Mouse (Mus musculus) ES-E14 (cell line): ENCODE results near the gene Uvrag. TPM values are rescaled to one million over a fixed set of nuclear protein-coding genes. Genes with fewer than 3 reads are reported as not detected.

Source experiments
- DNase-seq: peaks from one replicate; pipeline ENCODE4 v3.0.0-alpha.2; 2013; ENCODE audit warnings: low read depth, low spot score
- H3K27ac ChIP-seq: 2 replicates; pipeline ENCODE4 v1.5.1; 2012; ENCODE audit warnings: low read depth, mild to moderate bottlenecking, low read length, moderate library complexity, mixed read lengths; ENCODE audit not compliant: poor library complexity, insufficient read depth, severe bottlenecking
- H3K36me3 ChIP-seq: 2 replicates; pipeline ENCODE4 v1.6.1; 2012; ENCODE audit warnings: mild to moderate bottlenecking, low read length, moderate library complexity, mixed read lengths; ENCODE audit not compliant: control insufficient read depth, poor library complexity, insufficient read depth, severe bottlenecking
- H3K4me1 ChIP-seq, 2 experiments: fragments of 150-350 bp in 1 of 2; sonication (generic) in 1 of 2; 2 replicates each; pipeline ENCODE4 v1.6.1; 2012; ENCODE audit warnings: low read length in 2 of 2, mild to moderate bottlenecking in 1 of 2, mixed read lengths in 1 of 2; ENCODE audit not compliant: control insufficient read depth in 2 of 2, insufficient read depth in 2 of 2, poor library complexity in 1 of 2
- H3K4me3 ChIP-seq, 2 experiments: fragments of 150-350 bp in 1 of 2; sonication (generic) in 1 of 2; 2 replicates each; pipeline ENCODE4 v1.5.1; 2012; ENCODE audit warnings: low read length in 2 of 2, low read depth in 1 of 2, mild to moderate bottlenecking in 1 of 2, mixed read lengths in 1 of 2; ENCODE audit not compliant: insufficient read depth in 1 of 2, poor library complexity in 1 of 2, severe bottlenecking in 1 of 2
- H3K9ac ChIP-seq: 2 replicates; pipeline ENCODE4 v1.6.1; 2012; ENCODE audit warnings: low read depth, mild to moderate bottlenecking, low read length, mixed read lengths; ENCODE audit not compliant: poor library complexity, insufficient read depth, severe bottlenecking
- H3K9me3 ChIP-seq: fragments of 150-350 bp; sonication (generic); 2 replicates; pipeline ENCODE4 v1.6.1; 2012; ENCODE audit warnings: low read depth, mild to moderate bottlenecking, low read length; ENCODE audit not compliant: control insufficient read depth, insufficient read depth
- CHD2 ChIP-seq: IDR thresholded peaks from 2 replicates; pipeline ENCODE4 v1.6.1; 2014; ENCODE audit warnings: mild to moderate bottlenecking, low read depth, low read length, inconsistent platforms
- HCFC1 ChIP-seq: IDR thresholded peaks from 2 replicates; pipeline ENCODE4 v1.6.1; 2012; ENCODE audit warnings: low read length, inconsistent platforms, borderline replicate concordance; ENCODE audit not compliant: insufficient read depth
- MAFK ChIP-seq: IDR thresholded peaks from 2 replicates; pipeline ENCODE4 v1.6.1; 2014; ENCODE audit warnings: mild to moderate bottlenecking, low read depth, low read length, inconsistent platforms; ENCODE audit not compliant: insufficient read depth
- ZC3H11A ChIP-seq: IDR thresholded peaks from 2 replicates; pipeline ENCODE4 v1.6.1; 2012; ENCODE audit warnings: low read depth, mild to moderate bottlenecking, inconsistent platforms, low read length, borderline replicate concordance
- ZNF384 ChIP-seq: IDR thresholded peaks from 2 replicates; pipeline ENCODE4 v1.6.1; 2012; ENCODE audit warnings: low read depth, low read length, inconsistent platforms
- in situ Hi-C, 2 experiments: fragments of 600-800 bp; cut with MboI; formaldehyde crosslinking; loops; one replicate each; pipeline ENCODE4 v1.15.1; 2025; ENCODE audit warnings: low sequenced_read_pairs in 2 of 2, inconsistent platforms in 1 of 2; ENCODE audit not compliant: unreplicated experiment in 2 of 2
- total RNA-seq: library from RNA; depleted of rRNA; stranded (reverse); fragments of 300-350 nt; gene quantifications from 2 replicates; pipeline ENCODE4 v1.2.3, GENCODE M21; 2012

The Uvrag gene
- total RNA-seq, 1 experiment, result 14.6 TPM

DNA sequence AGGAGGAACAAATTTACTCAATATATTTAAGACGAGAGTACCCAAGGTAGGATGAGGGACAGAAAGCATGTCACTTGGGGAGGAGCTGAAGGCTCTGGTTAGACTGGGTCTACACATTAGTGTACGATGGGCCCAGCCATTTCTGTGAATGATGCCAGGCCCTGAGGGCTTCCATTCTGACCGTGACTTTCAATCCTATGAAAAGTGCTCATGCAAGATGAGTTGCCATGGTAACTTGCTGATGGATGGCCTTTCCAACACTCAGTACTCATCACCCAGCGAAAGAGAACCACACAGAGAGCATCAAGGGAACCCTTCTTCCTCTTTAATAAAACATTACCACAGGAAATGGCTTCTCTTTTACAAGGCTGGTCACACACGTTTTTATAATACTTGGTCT lies 252.1 kb downstream of the Uvrag start:
- DNase-seq, result no peak
- Histone ChIP-seq H3K9ac (no peak overlapping the region), H3K4me3 (no peak overlapping the region), H3K36me3 (no peaks in the 10 kb centered on the region; the same call in 1 of the 2 replicates), H3K9me3 (no peaks in the 10 kb centered on the region), H3K4me1 (no peaks in the 10 kb centered on the region), H3K27ac (no peak overlapping the region)
- in situ Hi-C loops, result no loop called here
- TF ChIP-seq CHD2 (no peak), ZC3H11A (no peak)

DNA sequence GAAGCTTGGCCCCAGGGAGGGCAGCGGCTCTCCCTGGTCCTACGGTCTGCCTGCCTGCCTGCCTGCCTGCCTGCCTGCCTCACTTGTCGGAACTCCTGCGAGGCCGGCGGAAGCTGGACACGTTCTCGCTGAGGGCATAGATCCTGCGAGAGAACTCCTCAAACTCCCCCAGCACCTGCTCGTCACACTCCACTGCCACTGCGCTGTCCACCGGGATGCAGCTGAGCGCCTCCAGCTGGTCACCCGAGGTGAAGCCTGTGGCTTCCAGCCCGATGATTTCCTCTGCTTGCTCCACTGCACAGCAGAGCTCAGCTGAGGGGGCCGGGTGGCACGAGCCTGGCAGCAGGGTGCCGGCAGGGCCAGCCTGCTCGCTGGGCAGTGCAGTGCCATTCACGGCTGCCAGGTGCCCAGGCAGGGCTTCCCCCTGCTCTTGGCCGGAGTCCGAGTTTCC lies 253.1 kb downstream of the Uvrag start:
- in situ Hi-C loops, result no loop called here
- Histone ChIP-seq H3K27ac (no peak overlapping the region), H3K4me1 (no peaks in the 10 kb centered on the region), H3K4me3 (no peak overlapping the region), H3K36me3 (no peaks in the 10 kb centered on the region; the same call in 1 of the 2 replicates), H3K9ac (no peak overlapping the region), H3K9me3 (no peaks in the 10 kb centered on the region)
- no peak for DNase-seq
- no peak for TF ChIP-seq MAFK
- TF ChIP-seq ZNF384, result no peak
- TF ChIP-seq CHD2, result no peak
- TF ChIP-seq HCFC1, result no peak
- no peak for TF ChIP-seq ZC3H11A

DNA sequence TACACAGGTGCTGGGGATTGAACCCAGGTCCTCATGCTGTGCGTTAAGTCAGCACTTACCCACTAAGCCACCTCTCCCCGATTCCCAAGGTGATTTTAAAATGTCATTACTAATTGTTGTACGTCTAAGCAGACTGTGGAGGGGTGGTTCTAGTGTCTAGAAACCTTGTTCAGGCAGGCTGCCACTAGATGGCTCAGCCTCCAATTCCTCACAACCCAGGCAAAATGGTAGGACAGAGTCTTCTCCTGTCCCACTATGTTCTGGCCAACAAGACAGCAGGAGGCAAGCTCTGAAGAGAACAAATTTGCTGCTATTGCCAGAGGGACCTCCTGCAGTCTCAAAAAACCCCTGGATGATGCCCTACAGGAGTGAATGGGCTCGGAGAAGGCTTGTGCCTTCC lies 259.1 kb downstream of the Uvrag start:
- Histone ChIP-seq H3K36me3 (no peaks in the 10 kb centered on the region), H3K4me1 (no peaks in the 10 kb centered on the region), H3K9ac (no peak overlapping the region), H3K9me3 (no peaks in the 10 kb centered on the region), H3K27ac (no peak overlapping the region), H3K4me3 (no peak overlapping the region)
- DNase-seq, result no peak
- in situ Hi-C loops, result no loop called here
- TF ChIP-seq HCFC1, result no peak
- no peak for TF ChIP-seq ZC3H11A
- no peak for TF ChIP-seq ZNF384
- TF ChIP-seq MAFK, result no peak
- TF ChIP-seq CHD2, result no peak

DNA sequence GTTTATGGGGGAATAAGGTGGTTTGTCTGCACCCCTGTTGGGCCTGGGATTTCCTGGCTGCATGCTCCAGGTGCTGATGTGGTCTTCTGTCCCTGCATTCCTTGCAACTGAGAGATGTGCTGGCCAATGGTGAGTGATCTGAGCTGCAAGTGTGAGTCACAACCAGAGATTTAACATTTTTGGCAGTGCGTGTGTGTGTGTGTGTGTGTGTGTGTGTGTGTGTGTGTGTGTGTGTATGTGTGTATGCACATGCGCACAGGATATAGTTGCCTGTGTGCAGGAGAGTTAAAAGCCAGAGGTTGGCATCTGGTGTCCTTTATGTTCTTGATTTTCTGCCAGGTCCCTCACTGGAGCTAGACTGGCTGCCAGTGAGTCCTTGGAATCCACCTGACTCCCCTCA lies 261.8 kb downstream of the Uvrag start:
- TF ChIP-seq MAFK, result no peak
- TF ChIP-seq ZC3H11A, result no peak
- TF ChIP-seq CHD2, result no peak
- TF ChIP-seq HCFC1, result no peak
- TF ChIP-seq ZNF384, result no peak
- in situ Hi-C loops, result no loop called here
- Histone ChIP-seq H3K9ac (no peak overlapping the region), H3K4me3 (no peak overlapping the region), H3K4me1 (peaks cover 2 to 10% of the 10 kb centered on the region in 2 experiments; a peak in 2 of 4 replicates), H3K9me3 (no peaks in the 10 kb centered on the region), H3K36me3 (no peaks in the 10 kb centered on the region), H3K27ac (no peak overlapping the region)
- DNase-seq, result no peak

DNA sequence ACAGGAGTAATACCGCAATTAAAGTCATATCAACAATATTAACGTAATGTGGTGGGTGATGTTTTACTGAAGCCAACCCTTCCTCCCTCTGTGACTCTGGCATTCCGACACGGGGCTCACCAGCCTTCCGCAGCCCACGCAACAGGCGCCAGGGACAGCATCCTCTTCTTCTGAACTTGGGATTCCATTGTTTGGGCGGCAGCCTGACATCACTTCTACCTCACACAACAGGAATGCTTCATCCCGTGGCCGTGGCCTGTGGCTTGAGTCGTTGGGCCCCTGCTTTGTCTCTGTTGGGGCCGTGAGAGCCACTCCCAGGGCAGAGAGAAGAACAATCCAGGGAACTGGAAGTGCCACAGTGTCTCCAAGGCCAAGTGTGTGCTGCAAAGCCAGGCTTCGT lies 264.8 kb downstream of the Uvrag start:
- H3K9ac ChIP-seq, result 0 out of 2 replicates have a peak overlapping the region, but pooled peaks have one; percentile 28
- DNase-seq, result no peak
- in situ Hi-C loops, result no loop called here
- TF ChIP-seq CHD2 (no peak), ZC3H11A (no peak), HCFC1 (no peak), MAFK (no peak), ZNF384 (no peak)
- H3K27ac ChIP-seq, result peak overlapping the region; percentile 18; the same call in 1 of the 2 replicates
- H3K36me3 ChIP-seq, result no peaks in the 10 kb centered on the region
- no peaks in the 10 kb centered on the region for H3K9me3 ChIP-seq
- no peak overlapping the region for H3K4me3 ChIP-seq
- peaks cover 8 to 18% of the 10 kb centered on the region in 2 experiments; a peak in 3 of 4 replicates for H3K4me1 ChIP-seq
